Mouse (Mus musculus) forebrain, embryonic 11.5 days (tissue): ENCODE results near the gene Gm8439. TPM values are rescaled to one million over a fixed set of nuclear protein-coding genes. Genes with fewer than 3 reads are reported as not detected.
A peak's percentile ranks its signal among the peaks of the same experiment; 100 is the strongest.

Experiments used
- ATAC-seq: fragments of 200-750 bp; cut with Nextera tagmentation; replicated peaks from 2 replicates; pipeline ENCODE4 v1.8.0; 2017; ENCODE audit warnings: moderate TSS enrichment; ENCODE audit not compliant: low FRiP score
- DNase-seq: peaks from one replicate; pipeline ENCODE4 v3.0.0-alpha.2; 2017; ENCODE audit warnings: low spot score
- H3K27ac ChIP-seq: fragments of 300-500 bp; sonication (generic); 2 replicates; pipeline ENCODE4 v1.5.1; 2014; ENCODE audit warnings: low read depth, low read length
- H3K27me3 ChIP-seq: fragments of 300-500 bp; sonication (generic); 2 replicates; pipeline ENCODE4 v1.6.1; 2014; ENCODE audit warnings: mild to moderate bottlenecking, low read length, mixed read lengths; ENCODE audit not compliant: control insufficient read depth, insufficient read depth
- H3K36me3 ChIP-seq: fragments of 300-500 bp; sonication (generic); 2 replicates; pipeline ENCODE4 v1.6.1; 2014; ENCODE audit warnings: mild to moderate bottlenecking, low read length, moderate library complexity, mixed read lengths; ENCODE audit not compliant: control insufficient read depth, insufficient read depth
- H3K4me1 ChIP-seq: fragments of 300-500 bp; sonication (generic); replicated peaks from 2 replicates; pipeline ENCODE4 v1.6.1; 2014; ENCODE audit warnings: low read length, mixed read lengths; ENCODE audit not compliant: control insufficient read depth, insufficient read depth
- H3K4me2 ChIP-seq: fragments of 300-500 bp; sonication (generic); 2 replicates; pipeline ENCODE4 v1.6.1; 2014; ENCODE audit warnings: low read depth, mild to moderate bottlenecking, low read length, moderate library complexity, mixed read lengths; ENCODE audit not compliant: severe bottlenecking
- H3K4me3 ChIP-seq: fragments of 300-500 bp; sonication (generic); 2 replicates; pipeline ENCODE4 v1.5.1; 2014; ENCODE audit warnings: low read depth, low read length
- H3K9ac ChIP-seq: fragments of 300-500 bp; sonication (generic); 2 replicates; pipeline ENCODE4 v1.6.1; 2014; ENCODE audit warnings: low read length
- H3K9me3 ChIP-seq: fragments of 300-500 bp; sonication (generic); 2 replicates; pipeline ENCODE4 v1.6.1; 2016; ENCODE audit warnings: low read length, mixed read lengths; ENCODE audit not compliant: control insufficient read depth
- WGBS: fragments of 180-500 bp; shearing (Covaris S2); extraction: QIAGEN DNeasy Blood & Tissue Kit; methylation state at CpG from one replicate; pipeline ENCODE4 v1.1.7; 2014; 5-methylcytosine and 5-hydroxymethylcytosine counted together
- polyA plus RNA-seq: library from polyadenylated mRNA; unstranded; fragments of >200 nt; fragmentation: Nextera tagmentation; extraction: Ambion mirVana; gene quantifications from 2 replicates; pipeline ENCODE4 v1.2.1, GENCODE M21; 2014

Gene Gm8439
- polyA plus RNA-seq, 1 experiment from 2014 or later: not detected

GRCm38 (mm10) chr4:120615528-120616081 is 27.1 kb downstream of the Gm8439 start:
- Histone ChIP-seq H3K9ac (no peak overlapping the region), H3K4me2 (no peak overlapping the region), H3K27ac (no peak overlapping the region), H3K4me1 (peaks cover 5% of the 10 kb centered on the region; the same call in 1 of the 2 replicates), H3K36me3 (no peaks in the 10 kb centered on the region), H3K9me3 (no peaks in the 10 kb centered on the region), H3K27me3 (no peaks in the 10 kb centered on the region), H3K4me3 (no peak overlapping the region)
- 28% methylated on average over 10 of the region's 10 CpGs for WGBS
- ATAC-seq (peak; percentile 37; the same call in 1 of the 2 replicates), DNase-seq (peak; percentile 63)

GRCm38 (mm10) chr4:120616199-120617025 is 27.9 kb downstream of the Gm8439 start:
- 61% methylated on average over 13 of the region's 13 CpGs for WGBS
- Histone ChIP-seq H3K4me2 (no peak overlapping the region), H3K4me1 (peaks cover 5% of the 10 kb centered on the region; the same call in 1 of the 2 replicates), H3K27ac (no peak overlapping the region), H3K9me3 (no peaks in the 10 kb centered on the region), H3K27me3 (no peaks in the 10 kb centered on the region), H3K4me3 (no peak overlapping the region), H3K9ac (no peak overlapping the region), H3K36me3 (no peaks in the 10 kb centered on the region)
- ATAC-seq (no peak), DNase-seq (no peak)

- DNase-seq (no peak), ATAC-seq (no peak)
- Histone ChIP-seq H3K27ac (no peak overlapping the region), H3K9ac (no peak overlapping the region), H3K36me3 (no peaks in the 10 kb centered on the region), H3K27me3 (no peaks in the 10 kb centered on the region), H3K4me2 (no peak overlapping the region), H3K4me1 (no peaks in the 10 kb centered on the region), H3K4me3 (no peak overlapping the region), H3K9me3 (no peaks in the 10 kb centered on the region)
- WGBS: 87% methylated on average over 6 of the region's 6 CpGs
Observed at GRCm38 (mm10) chr4:120627728-120628127, 39.2 kb downstream of the Gm8439 start.

- DNase-seq (no peak), ATAC-seq (no peak)
- Histone ChIP-seq H3K27ac (no peak overlapping the region), H3K9me3 (no peaks in the 10 kb centered on the region), H3K27me3 (no peaks in the 10 kb centered on the region), H3K4me2 (no peak overlapping the region), H3K36me3 (no peaks in the 10 kb centered on the region), H3K9ac (no peak overlapping the region), H3K4me3 (no peak overlapping the region), H3K4me1 (no peaks in the 10 kb centered on the region)
- WGBS: 87% methylated on average over 8 of the region's 8 CpGs
Observed at GRCm38 (mm10) chr4:120630218-120630931, 41.8 kb downstream of the Gm8439 start.

GRCm38 (mm10) chr4:120631828-120632227 is 43.3 kb downstream of the Gm8439 start:
- Histone ChIP-seq H3K27ac (no peak overlapping the region), H3K4me1 (no peaks in the 10 kb centered on the region), H3K9ac (no peak overlapping the region), H3K27me3 (no peaks in the 10 kb centered on the region), H3K4me2 (no peak overlapping the region), H3K9me3 (no peaks in the 10 kb centered on the region), H3K36me3 (no peaks in the 10 kb centered on the region), H3K4me3 (no peak overlapping the region)
- ATAC-seq (no peak), DNase-seq (no peak)
- 79% methylated on average over 6 of the region's 6 CpGs for WGBS

- ATAC-seq (no peak), DNase-seq (no peak)
- no peak overlapping the region for H3K4me3 ChIP-seq
- H3K9me3 ChIP-seq: no peaks in the 10 kb centered on the region
- H3K9ac ChIP-seq: no peak overlapping the region
- H3K27me3 ChIP-seq: no peaks in the 10 kb centered on the region
- no peaks in the 10 kb centered on the region for H3K4me1 ChIP-seq
- WGBS: 70% methylated on average over 2 of the region's 2 CpGs
- no peak overlapping the region for H3K4me2 ChIP-seq
- no peak overlapping the region for H3K27ac ChIP-seq
- no peaks in the 10 kb centered on the region for H3K36me3 ChIP-seq
Observed at GRCm38 (mm10) chr4:120635351-120635750, 46.8 kb downstream of the Gm8439 start.

- Histone ChIP-seq H3K4me3 (no peak overlapping the region), H3K9ac (no peak overlapping the region), H3K27me3 (no peaks in the 10 kb centered on the region), H3K36me3 (no peaks in the 10 kb centered on the region), H3K9me3 (no peaks in the 10 kb centered on the region), H3K4me1 (no peaks in the 10 kb centered on the region), H3K4me2 (no peak overlapping the region), H3K27ac (no peak overlapping the region)
- no peak for DNase-seq
- WGBS: 95% methylated on average over 6 of the region's 6 CpGs
- ATAC-seq: no peak
Observed at GRCm38 (mm10) chr4:120641946-120642345, 53.4 kb downstream of the Gm8439 start.

GRCm38 (mm10) chr4:120643899-120644298 is 55.4 kb downstream of the Gm8439 start:
- Histone ChIP-seq H3K27me3 (peaks cover 4% of the 10 kb centered on the region; the same call in 1 of the 2 replicates), H3K4me2 (no peak overlapping the region), H3K4me1 (no peaks in the 10 kb centered on the region), H3K9me3 (no peaks in the 10 kb centered on the region), H3K27ac (no peak overlapping the region), H3K36me3 (no peaks in the 10 kb centered on the region), H3K4me3 (no peak overlapping the region), H3K9ac (no peak overlapping the region)
- ATAC-seq: no peak
- 81% methylated on average over 3 of the region's 3 CpGs for WGBS
- no peak for DNase-seq
